Mouse (Mus musculus) brain, embryonic 14.5 days (tissue): ENCODE measurements at regions not wholly inside any gene's neighbourhood (a gene's known extent, or its start where the extent isn't known, plus 50 kb on each side); places are given as distances from the start of the nearest gene placed in this dataset.

Experiments used
- CTCF ChIP-seq: fragments of 200-500 bp; IDR thresholded peaks from 2 replicates; pipeline ENCODE4 v1.5.1; 2012; ENCODE audit warnings: inconsistent platforms, mild to moderate bottlenecking, moderate library complexity, borderline replicate concordance; ENCODE audit not compliant: insufficient read depth, insufficient read length; ENCODE audit errors: extremely low read depth
- POLR2A ChIP-seq: fragments of 200-500 bp; IDR thresholded peaks from 2 replicates; pipeline ENCODE4 v1.6.1; 2012; ENCODE audit warnings: mild to moderate bottlenecking, inconsistent platforms, borderline replicate concordance; ENCODE audit not compliant: poor library complexity, insufficient read depth, insufficient read length, severe bottlenecking; ENCODE audit errors: extremely low read depth

- peak; percentile 8; the same call in 1 of the 2 replicates for TF ChIP-seq CTCF
- no peak for TF ChIP-seq POLR2A
Measured at GRCm38 (mm10) chr12:56450261-56450660, 86.4 kb downstream of the Nkx2-1 start.
